Mouse (Mus musculus): ENCODE data around the gene Pde3a. TPM values are rescaled to one million over a fixed set of nuclear protein-coding genes. Genes with fewer than 3 reads are reported as not detected.
A peak's percentile ranks its signal among the peaks of the same experiment; 100 is the strongest.

Pde3a gene
- polyA plus RNA-seq, 1 experiment from 2014 or later, result 2.8 TPM

GRCm38 (mm10) chr6:141248081-141248480, 988 bp upstream of the Pde3a start:
- Histone ChIP-seq H3K4me2 (replicated peaks) (peak overlapping the region; percentile 98), H3K4me3 (no peak overlapping the region), H3K9me3 (no peaks in the 10 kb centered on the region), H3K27me3 (replicated peaks) (peaks cover 25% of the 10 kb centered on the region), H3K9ac (no peak overlapping the region), H3K4me1 (peaks cover 6% of the 10 kb centered on the region; the same call in 1 of the 2 replicates), H3K27ac (no peak overlapping the region), H3K36me3 (no peaks in the 10 kb centered on the region)
- no peak for ATAC-seq (ENCODE audit: low FRiP score, low read depth)

- H3K27ac ChIP-seq, result 0 out of 2 replicates have a peak overlapping the region, but pooled peaks have one; percentile 15
These were observed 671 bp downstream of the Pde3a start for GRCm38 (mm10) chr6:141249585-141250295.

GRCm38 (mm10) chr6:141250296-141250629, 1.2 kb downstream of the Pde3a start:
- ATAC-seq (ENCODE audit: low FRiP score, low read depth), result peak; percentile 14; the same call in 1 of the 2 replicates
- H3K27me3 ChIP-seq (replicated peaks), result peaks cover 25% of the 10 kb centered on the region
- H3K27ac ChIP-seq, result no peak overlapping the region
- H3K9me3 ChIP-seq, result no peaks in the 10 kb centered on the region
- H3K4me1 ChIP-seq, result peaks cover 6% of the 10 kb centered on the region; the same call in 1 of the 2 replicates
- 1% methylated on average over 22 of the region's 22 CpGs for WGBS
- peak overlapping the region; percentile 64 for H3K4me3 ChIP-seq
- H3K36me3 ChIP-seq, result no peaks in the 10 kb centered on the region
- H3K4me2 ChIP-seq (replicated peaks), result peak overlapping the region; percentile 98
- H3K9ac ChIP-seq, result peak overlapping the region; percentile 65

More at GRCm38 (mm10) chr6:141249585-141250295, 671 bp downstream of the Pde3a start:
- WGBS, result under 1% methylated on average over 68 of the region's 68 CpGs
- H3K4me3 ChIP-seq, result peak overlapping the region; percentile 64
- no peaks in the 10 kb centered on the region for H3K9me3 ChIP-seq
- peaks cover 6% of the 10 kb centered on the region; the same call in 1 of the 2 replicates for H3K4me1 ChIP-seq
- peak overlapping the region; percentile 98 for H3K4me2 ChIP-seq (replicated peaks)
- H3K36me3 ChIP-seq, result no peaks in the 10 kb centered on the region
- peak; percentile 87 for ATAC-seq (ENCODE audit: low FRiP score, low read depth)
- H3K27me3 ChIP-seq (replicated peaks), result peaks cover 25% of the 10 kb centered on the region
- H3K9ac ChIP-seq, result peak overlapping the region; percentile 65

- ATAC-seq (ENCODE audit: low FRiP score, low read depth), result no peak
- Histone ChIP-seq H3K27me3 (replicated peaks) (peaks cover 25% of the 10 kb centered on the region), H3K4me2 (replicated peaks) (peak overlapping the region; percentile 98), H3K4me3 (no peak overlapping the region), H3K4me1 (peaks cover 6% of the 10 kb centered on the region; the same call in 1 of the 2 replicates), H3K9me3 (no peaks in the 10 kb centered on the region), H3K27ac (no peak overlapping the region), H3K9ac (no peak overlapping the region), H3K36me3 (no peaks in the 10 kb centered on the region)
- 53% methylated on average over 6 of the region's 6 CpGs for WGBS
These were observed 1.9 kb downstream of the Pde3a start for GRCm38 (mm10) chr6:141250984-141251383.

- Histone ChIP-seq H3K27me3 (replicated peaks) (peaks cover 25% of the 10 kb centered on the region), H3K27ac (no peak overlapping the region), H3K4me1 (peaks cover 6% of the 10 kb centered on the region; the same call in 1 of the 2 replicates), H3K36me3 (no peaks in the 10 kb centered on the region), H3K9me3 (no peaks in the 10 kb centered on the region), H3K9ac (no peak overlapping the region), H3K4me2 (replicated peaks) (no peak overlapping the region), H3K4me3 (no peak overlapping the region)
- WGBS, result 89% methylated on average over 7 of the region's 7 CpGs
- no peak for ATAC-seq (ENCODE audit: low FRiP score, low read depth)
These were observed 3.5 kb downstream of the Pde3a start for GRCm38 (mm10) chr6:141252520-141252919.

- H3K4me3 ChIP-seq, result no peak overlapping the region
- 68% methylated on average over 4 of the region's 4 CpGs for WGBS
- ATAC-seq (ENCODE audit: low FRiP score, low read depth), result no peak
These were observed 5.9 kb downstream of the Pde3a start for GRCm38 (mm10) chr6:141254956-141255355.

GRCm38 (mm10) chr6:141256896-141257295, 7.8 kb downstream of the Pde3a start:
- Histone ChIP-seq H3K9ac (no peak overlapping the region), H3K9me3 (no peaks in the 10 kb centered on the region), H3K4me1 (no peaks in the 10 kb centered on the region), H3K4me2 (replicated peaks) (no peak overlapping the region), H3K4me3 (no peak overlapping the region), H3K36me3 (no peaks in the 10 kb centered on the region), H3K27ac (no peak overlapping the region), H3K27me3 (replicated peaks) (no peaks in the 10 kb centered on the region)
- WGBS, result 75% methylated on average over 8 of the region's 8 CpGs
- ATAC-seq (ENCODE audit: low FRiP score, low read depth), result no peak

More at GRCm38 (mm10) chr6:141254956-141255355, 5.9 kb downstream of the Pde3a start:
- Histone ChIP-seq H3K27me3 (replicated peaks) (peaks cover 15% of the 10 kb centered on the region), H3K4me2 (replicated peaks) (no peak overlapping the region), H3K9ac (no peak overlapping the region), H3K36me3 (no peaks in the 10 kb centered on the region), H3K9me3 (no peaks in the 10 kb centered on the region), H3K4me1 (peaks cover 5% of the 10 kb centered on the region; the same call in 1 of the 2 replicates), H3K27ac (no peak overlapping the region)

GRCm38 (mm10) chr6:141257434-141258202, 8.5 kb downstream of the Pde3a start:
- Histone ChIP-seq H3K36me3 (no peaks in the 10 kb centered on the region), H3K4me3 (no peak overlapping the region), H3K27ac (no peak overlapping the region), H3K9me3 (no peaks in the 10 kb centered on the region), H3K27me3 (replicated peaks) (no peaks in the 10 kb centered on the region), H3K4me1 (no peaks in the 10 kb centered on the region), H3K9ac (no peak overlapping the region), H3K4me2 (replicated peaks) (no peak overlapping the region)
- no peak for ATAC-seq (ENCODE audit: low FRiP score, low read depth)
- WGBS, result 90% methylated on average over 6 of the region's 6 CpGs

GRCm38 (mm10) chr6:141265257-141265656, 16.2 kb downstream of the Pde3a start:
- H3K9ac ChIP-seq, result no peak overlapping the region
- no peak for ATAC-seq (ENCODE audit: low FRiP score, low read depth)
- H3K4me1 ChIP-seq, result no peaks in the 10 kb centered on the region
- 88% methylated on average over 4 of the region's 4 CpGs for WGBS
- H3K9me3 ChIP-seq, result no peaks in the 10 kb centered on the region
- H3K36me3 ChIP-seq, result no peaks in the 10 kb centered on the region
- H3K4me2 ChIP-seq (replicated peaks), result no peak overlapping the region
- H3K27me3 ChIP-seq (replicated peaks), result no peaks in the 10 kb centered on the region
- no peak overlapping the region for H3K4me3 ChIP-seq
- no peak overlapping the region for H3K27ac ChIP-seq

GRCm38 (mm10) chr6:141267888-141268570, 19.0 kb downstream of the Pde3a start:
- Histone ChIP-seq H3K36me3 (no peaks in the 10 kb centered on the region), H3K4me3 (no peak overlapping the region), H3K9me3 (no peaks in the 10 kb centered on the region), H3K27me3 (replicated peaks) (no peaks in the 10 kb centered on the region), H3K4me1 (no peaks in the 10 kb centered on the region), H3K4me2 (replicated peaks) (no peak overlapping the region), H3K27ac (no peak overlapping the region), H3K9ac (no peak overlapping the region)
- 91% methylated on average over 11 of the region's 11 CpGs for WGBS
- ATAC-seq (ENCODE audit: low FRiP score, low read depth), result no peak

GRCm38 (mm10) chr6:141268871-141269270, 19.8 kb downstream of the Pde3a start:
- no peaks in the 10 kb centered on the region for H3K4me1 ChIP-seq
- 96% methylated on average over 5 of the region's 5 CpGs for WGBS
- no peaks in the 10 kb centered on the region for H3K27me3 ChIP-seq (replicated peaks)
- H3K4me3 ChIP-seq, result no peak overlapping the region
- no peaks in the 10 kb centered on the region for H3K9me3 ChIP-seq
- ATAC-seq (ENCODE audit: low FRiP score, low read depth), result no peak
- H3K4me2 ChIP-seq (replicated peaks), result no peak overlapping the region
- no peaks in the 10 kb centered on the region for H3K36me3 ChIP-seq
- no peak overlapping the region for H3K9ac ChIP-seq
- H3K27ac ChIP-seq, result no peak overlapping the region

- no peaks in the 10 kb centered on the region for H3K9me3 ChIP-seq
- H3K4me1 ChIP-seq, result no peaks in the 10 kb centered on the region
- H3K4me2 ChIP-seq (replicated peaks), result no peak overlapping the region
- no peak overlapping the region for H3K9ac ChIP-seq
- 88% methylated on average over 5 of the region's 5 CpGs for WGBS
- no peak overlapping the region for H3K4me3 ChIP-seq
- H3K36me3 ChIP-seq, result no peaks in the 10 kb centered on the region
- no peak for ATAC-seq (ENCODE audit: low FRiP score, low read depth)
- no peaks in the 10 kb centered on the region for H3K27me3 ChIP-seq (replicated peaks)
- no peak overlapping the region for H3K27ac ChIP-seq
These were observed 22.1 kb downstream of the Pde3a start for GRCm38 (mm10) chr6:141271133-141271532.

Measured in neural tube, embryonic 12.5 days (tissue).